Comparison of ENCODE assay signal across 1 mouse cellular context in genomic region chr8:105811543-105811942, GRCm38 (mm10).
TF ChIP-seq lines count a peak whose summit lies in the region.

No protein-coding gene starts in this region.

TF ChIP-seq in CH12.LX, 34 proteins besides CTCF, POLR2A, EP300 and RAD21 (continued from another document):
- TF ChIP-seq SIN3A (IDR thresholded peaks at IDR 0.05; ENCODE audit: low read length) (no peak), ZKSCAN1 (IDR thresholded peaks at IDR 0.05; ENCODE audit: borderline replicate concordance, low read depth, low read length) (no peak), BHLHE40 (IDR thresholded peaks at IDR 0.05; ENCODE audit: low read depth, low read length) (no peak), KAT2A (IDR thresholded peaks at IDR 0.05; ENCODE audit: insufficient replicate concordance, low read length) (no peak), CHD1 (IDR thresholded peaks at IDR 0.05; ENCODE audit: low read depth, low read length) (no peak; the same call in 1 of the 2 replicates), PAX5 (IDR thresholded peaks at IDR 0.05; ENCODE audit: low read length) (no peak), ELF1 (IDR thresholded peaks at IDR 0.05; ENCODE audit: low read depth, low read length) (no peak)
